Comparison of ENCODE assay signal across 22 mouse cellular contexts in the genomic region with DNA sequence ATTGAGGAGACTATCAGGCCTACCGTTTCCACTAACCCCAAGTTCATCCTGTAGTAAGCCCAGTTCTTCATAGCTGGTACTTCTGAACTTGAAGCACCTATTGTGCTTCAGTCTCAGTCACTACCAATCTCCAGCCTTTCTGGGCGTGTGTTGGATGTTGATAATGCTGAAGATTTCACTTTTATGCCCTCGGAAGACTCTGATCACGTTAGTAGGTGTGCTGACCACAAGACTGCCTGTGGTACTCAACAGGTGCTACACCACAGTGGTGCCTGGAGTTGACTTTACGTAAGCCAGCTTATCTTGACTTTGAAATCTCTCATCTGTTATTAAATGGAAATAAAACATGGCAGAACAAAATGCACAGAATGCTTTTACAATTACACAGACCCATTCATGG. TPM values are rescaled to one million over a fixed set of nuclear protein-coding genes. Genes with fewer than 3 reads are reported as not detected.
DNase-seq lines count a peak whose midpoint lies in the region; ATAC-seq lines count a peak whose summit lies in the region.
"Had no signal": no experiment of that assay in that cellular context is flagged by ENCODE, and none has a peak within 500 bp of the region (broad histone marks: within the 10 kb centered on the region; RNA-seq: fewer than 3 reads in every experiment).

No protein-coding gene starts in this region.

- H3K4me3 ChIP-seq in heart, embryonic 10.5 days: no peak overlapping the region
- no peak overlapping the region for H3K4me3 ChIP-seq in heart, embryonic 11.5 days (ENCODE audit: low read depth, low read length)
- no peak overlapping the region for H3K4me3 ChIP-seq in hindbrain, embryonic 10.5 days
- H3K4me3 ChIP-seq: embryonic facial prominence, embryonic 12.5 days; limb, embryonic 12.5 days; midbrain, embryonic 13.5 days; neural tube, embryonic 13.5 days had no signal

- no peak overlapping the region for H3K4me2 ChIP-seq in heart, embryonic 11.5 days
- H3K4me2 ChIP-seq: embryonic facial prominence, embryonic 12.5 days; limb, embryonic 12.5 days; liver, embryonic 11.5 days; midbrain, embryonic 13.5 days; neural tube, embryonic 13.5 days had no signal

- ATAC-seq in heart, embryonic 11.5 days (replicated peaks; ENCODE audit: insufficient number of reproducible peaks, low FRiP score, low TSS enrichment): no peak
- ATAC-seq in inflammation-experienced regulatory T-cells, adult 6 months: peak; percentile 42
- ATAC-seq: forebrain, postnatal 0 days; midbrain, embryonic 13.5 days had no signal

- peak; percentile 14 for DNase-seq in heart, embryonic 10.5 days (ENCODE audit: low spot score)
- peak; percentile 17 for DNase-seq in thymus, postnatal 4 days
- DNase-seq in thymus, postnatal 36 days: no peak
- no peak for DNase-seq in ovary, postnatal 10 days (ENCODE audit: low spot score)
- no peak for DNase-seq in cerebellum, postnatal 25 days
- no peak for DNase-seq in hindbrain, embryonic 10.5 days (ENCODE audit: low spot score)
- DNase-seq: cerebellum, adult 18-20 months; cerebellum, postnatal 14 days; forebrain, postnatal 0 days; gastrocnemius, postnatal 25 days; kidney, adult 18-20 months; kidney, postnatal 4 days; lung, adult 2 months; lung, postnatal 14 days had no signal

- H3K9me3 ChIP-seq in heart, embryonic 10.5 days: no peaks in the 10 kb centered on the region
- no peaks in the 10 kb centered on the region for H3K9me3 ChIP-seq in heart, embryonic 11.5 days (replicated peaks; ENCODE audit: control insufficient read depth, low read length)
- no peaks in the 10 kb centered on the region for H3K9me3 ChIP-seq in hindbrain, embryonic 10.5 days
- H3K9me3 ChIP-seq: embryonic facial prominence, embryonic 12.5 days; limb, embryonic 12.5 days; midbrain, embryonic 13.5 days; neural tube, embryonic 13.5 days had no signal

- no peak overlapping the region for H3K27ac ChIP-seq in heart, embryonic 10.5 days
- H3K27ac ChIP-seq in heart, embryonic 11.5 days (ENCODE audit: low read depth, low read length): no peak overlapping the region
- H3K27ac ChIP-seq in hindbrain, embryonic 10.5 days: no peak overlapping the region
- H3K27ac ChIP-seq: embryonic facial prominence, embryonic 12.5 days; limb, embryonic 12.5 days; midbrain, embryonic 13.5 days; neural tube, embryonic 13.5 days had no signal

- no peaks in the 10 kb centered on the region for H3K36me3 ChIP-seq in heart, embryonic 10.5 days
- H3K36me3 ChIP-seq in heart, embryonic 11.5 days (ENCODE audit: control insufficient read depth, insufficient read depth, low read length): no peaks in the 10 kb centered on the region
- no peaks in the 10 kb centered on the region for H3K36me3 ChIP-seq in hindbrain, embryonic 10.5 days
- H3K36me3 ChIP-seq: embryonic facial prominence, embryonic 12.5 days; limb, embryonic 12.5 days; midbrain, embryonic 13.5 days; neural tube, embryonic 13.5 days had no signal

- 75% methylated on average over 5 of the region's 5 CpGs for WGBS in heart, embryonic 10.5 days
- WGBS in heart, embryonic 11.5 days (ENCODE audit: insufficient replicate concordance): 72% methylated on average over 5 of the region's 5 CpGs
- 83% methylated on average over 5 of the region's 5 CpGs for WGBS in hindbrain, embryonic 10.5 days

- no peaks in the 10 kb centered on the region for H3K27me3 ChIP-seq in heart, embryonic 10.5 days (ENCODE audit: insufficient read depth, poor library complexity, severe bottlenecking)
- no peaks in the 10 kb centered on the region for H3K27me3 ChIP-seq in heart, embryonic 11.5 days (ENCODE audit: control insufficient read depth, insufficient read depth, low read length)
- no peaks in the 10 kb centered on the region for H3K27me3 ChIP-seq in hindbrain, embryonic 10.5 days (ENCODE audit: insufficient read depth, poor library complexity, severe bottlenecking)
- H3K27me3 ChIP-seq: embryonic facial prominence, embryonic 12.5 days; limb, embryonic 12.5 days; midbrain, embryonic 13.5 days; neural tube, embryonic 13.5 days had no signal

- no peak overlapping the region for H3K9ac ChIP-seq in heart, embryonic 11.5 days (ENCODE audit: low read depth, low read length)
- H3K9ac ChIP-seq: embryonic facial prominence, embryonic 12.5 days; forebrain, postnatal 0 days; limb, embryonic 12.5 days; midbrain, embryonic 13.5 days; neural tube, embryonic 13.5 days had no signal

- peaks cover 8% of the 10 kb centered on the region for H3K4me1 ChIP-seq in heart, embryonic 10.5 days
- no peaks in the 10 kb centered on the region for H3K4me1 ChIP-seq in heart, embryonic 11.5 days (ENCODE audit: control insufficient read depth, insufficient read depth, low read length)
- peaks cover 12% of the 10 kb centered on the region for H3K4me1 ChIP-seq in hindbrain, embryonic 10.5 days (replicated peaks)
- H3K4me1 ChIP-seq: embryonic facial prominence, embryonic 12.5 days; limb, embryonic 12.5 days; neural tube, embryonic 13.5 days had no signal

RNA-seq across cellular contexts. Expression of a gene that starts 3.9 kb away (rescaled TPM):
- 6.4 and 10.6 TPM in 2 replicates for polyA plus RNA-seq in heart, embryonic 10.5 days (2016; fragmentation: Nextera tagmentation; extraction: Ambion mirVana)
- 8.6 and 10.0 TPM in 2 replicates for polyA plus RNA-seq in heart, embryonic 11.5 days (2014; fragmentation: Nextera tagmentation; extraction: Ambion mirVana)
- 1,000 to 10,000 TPM; 1,788 to 2,089 (median 1,869) TPM for polyA plus RNA-seq in inflammation-experienced regulatory T-cells, adult 6 months (2017; shearing (Covaris generic))
- polyA plus RNA-seq in hindbrain, embryonic 10.5 days (2016; fragmentation: Nextera tagmentation; extraction: Ambion mirVana): 5.3 and 5.8 TPM in 2 replicates

RNA-seq across cellular contexts. Expression of a gene that starts 4.5 kb away (rescaled TPM):
- 7.4 and 8.7 TPM in 2 replicates for polyA plus RNA-seq in heart, embryonic 10.5 days (2016; fragmentation: Nextera tagmentation; extraction: Ambion mirVana)
- 8.8 and 10.6 TPM in 2 replicates for polyA plus RNA-seq in heart, embryonic 11.5 days (2014; fragmentation: Nextera tagmentation; extraction: Ambion mirVana)
- 100 to 1,000 TPM; 236 to 293 (median 290) TPM for polyA plus RNA-seq in inflammation-experienced regulatory T-cells, adult 6 months (2017; shearing (Covaris generic))
- polyA plus RNA-seq in hindbrain, embryonic 10.5 days (2016; fragmentation: Nextera tagmentation; extraction: Ambion mirVana): 3.4 and 4.4 TPM in 2 replicates

RNA-seq across cellular contexts. Expression of a gene that starts 27.6 kb away (rescaled TPM):
- polyA plus RNA-seq in heart, embryonic 10.5 days (2016; fragmentation: Nextera tagmentation; extraction: Ambion mirVana): 21.3 and 26.0 TPM in 2 replicates
- polyA plus RNA-seq in heart, embryonic 11.5 days (2014; fragmentation: Nextera tagmentation; extraction: Ambion mirVana): 30.5 and 30.6 TPM in 2 replicates
- polyA plus RNA-seq in inflammation-experienced regulatory T-cells, adult 6 months (2017; shearing (Covaris generic)): 1,000 to 10,000 TPM; 1,024 to 1,390 (median 1,261) TPM
- polyA plus RNA-seq in hindbrain, embryonic 10.5 days (2016; fragmentation: Nextera tagmentation; extraction: Ambion mirVana): 10.0 and 10.4 TPM in 2 replicates

RNA-seq across cellular contexts. Expression of a gene that starts 33.4 kb away (rescaled TPM):
- polyA plus RNA-seq in heart, embryonic 10.5 days (2016; fragmentation: Nextera tagmentation; extraction: Ambion mirVana): 0.70 and 0.87 TPM in 2 replicates
- polyA plus RNA-seq in heart, embryonic 11.5 days (2014; fragmentation: Nextera tagmentation; extraction: Ambion mirVana): 0.26 and 0.68 TPM in 2 replicates
- 100 to 1,000 TPM; 134 to 165 (median 146) TPM for polyA plus RNA-seq in inflammation-experienced regulatory T-cells, adult 6 months (2017; shearing (Covaris generic))
- 0.37 and 0.75 TPM in 2 replicates for polyA plus RNA-seq in hindbrain, embryonic 10.5 days (2016; fragmentation: Nextera tagmentation; extraction: Ambion mirVana)

RNA-seq across cellular contexts. Expression of a gene that starts 38.0 kb away (rescaled TPM):
- 1.9 and 2.5 TPM in 2 replicates for polyA plus RNA-seq in heart, embryonic 10.5 days (2016; fragmentation: Nextera tagmentation; extraction: Ambion mirVana)
- 2.6 and 4.8 TPM in 2 replicates for polyA plus RNA-seq in heart, embryonic 11.5 days (2014; fragmentation: Nextera tagmentation; extraction: Ambion mirVana)
- 10 to 100 TPM; 58.9 to 85.2 (median 59.9) TPM for polyA plus RNA-seq in inflammation-experienced regulatory T-cells, adult 6 months (2017; shearing (Covaris generic))
- polyA plus RNA-seq in hindbrain, embryonic 10.5 days (2016; fragmentation: Nextera tagmentation; extraction: Ambion mirVana): not detected in 2 replicates
- polyA plus RNA-seq: embryonic facial prominence, embryonic 12.5 days; forebrain, postnatal 0 days; hindbrain, embryonic 11.5 days; midbrain, embryonic 13.5 days had no signal

Comparison
In these comparisons a context has a peak if more than half of its experiments do, and no peak if none do; other contexts are left out.
1. DNase-seq: peak in heart, embryonic 10.5 days (single experiment) and thymus, postnatal 4 days (single experiment); none in thymus, postnatal 36 days (0 of 2), ovary, postnatal 10 days (single experiment), cerebellum, postnatal 25 days (0 of 2) and hindbrain, embryonic 10.5 days (single experiment).
2. RNA of a gene that starts 3.9 kb away (polyA plus RNA-seq): 1,788 to 2,089 TPM in inflammation-experienced regulatory T-cells, adult 6 months; 6.4 to 10.6 TPM in heart, embryonic 10.5 days, 8.6 to 10.0 TPM in heart, embryonic 11.5 days and 5.3 to 5.8 TPM in hindbrain, embryonic 10.5 days; every median in the first group is over 100 times any median in the second.
3. RNA of a gene that starts 4.5 kb away (polyA plus RNA-seq): 236 to 293 TPM in inflammation-experienced regulatory T-cells, adult 6 months; 8.8 to 10.6 TPM in heart, embryonic 11.5 days, 7.4 to 8.7 TPM in heart, embryonic 10.5 days and 3.4 to 4.4 TPM in hindbrain, embryonic 10.5 days; every median in the first group is over 10 times any median in the second.
4. RNA of a gene that starts 27.6 kb away (polyA plus RNA-seq): 1,024 to 1,390 TPM in inflammation-experienced regulatory T-cells, adult 6 months; 30.5 to 30.6 TPM in heart, embryonic 11.5 days, 21.3 to 26.0 TPM in heart, embryonic 10.5 days and 10.0 to 10.4 TPM in hindbrain, embryonic 10.5 days; every median in the first group is over 10 times any median in the second.